Mouse (Mus musculus) kidney, adult 2 months (tissue): ENCODE data around the gene Crocc.

Experiments used
- CTCF ChIP-seq: fragments of 200-500 bp; conservative IDR thresholded peaks from 2 replicates; pipeline ENCODE4 v1.5.1; 2011; ENCODE audit warnings: low read depth, mild to moderate bottlenecking, control low read depth, low read length, moderate library complexity, mixed read lengths; ENCODE audit not compliant: insufficient read depth, insufficient read length
- POLR2A ChIP-seq: fragments of 200-500 bp; IDR thresholded peaks from one replicate; pipeline ENCODE4 v1.6.1; 2011; ENCODE audit warnings: low read depth, low read length, control low read depth

GRCm38 (mm10) chr4:140977278-140977677 lies 83.1 kb downstream of the Crocc start:
- TF ChIP-seq CTCF (no peak), POLR2A (no peak)
